Mouse (Mus musculus): ENCODE results near the gene Zfyve28. TPM values are rescaled to one million over a fixed set of nuclear protein-coding genes. Genes with fewer than 3 reads are reported as not detected.

Zfyve28 gene
- polyA plus RNA-seq, 1 experiment from 2014 or later = 2.6 TPM

GRCm38 (mm10) chr5:34232481-34233220 lies 55.6 kb downstream of the Zfyve28 start:
- Histone ChIP-seq H3K4me1 (ENCODE audit: control insufficient read depth, insufficient read depth, low read length) (no peaks in the 10 kb centered on the region), H3K36me3 (ENCODE audit: control insufficient read depth, insufficient read depth, low read length) (no peaks in the 10 kb centered on the region), H3K9me3 (ENCODE audit: control insufficient read depth, low read length) (no peaks in the 10 kb centered on the region), H3K4me2 (ENCODE audit: low read depth) (no peak overlapping the region), H3K27ac (ENCODE audit: low read depth, low read length) (no peak overlapping the region), H3K9ac (ENCODE audit: low read length) (no peak overlapping the region), H3K4me3 (ENCODE audit: low read depth, low read length) (no peak overlapping the region), H3K27me3 (ENCODE audit: control insufficient read depth, insufficient read depth, low read length) (no peaks in the 10 kb centered on the region)
- DNase-seq (ENCODE audit: low spot score) (no peak), ATAC-seq (ENCODE audit: insufficient read depth, low FRiP score, low TSS enrichment) (no peak)
- 81% methylated on average over 8 of the region's 8 CpGs for WGBS

GRCm38 (mm10) chr5:34231901-34232300 lies 56.3 kb downstream of the Zfyve28 start:
- Histone ChIP-seq H3K27ac (ENCODE audit: low read depth, low read length) (no peak overlapping the region), H3K4me2 (ENCODE audit: low read depth) (no peak overlapping the region), H3K4me3 (ENCODE audit: low read depth, low read length) (no peak overlapping the region), H3K36me3 (ENCODE audit: control insufficient read depth, insufficient read depth, low read length) (no peaks in the 10 kb centered on the region), H3K27me3 (ENCODE audit: control insufficient read depth, insufficient read depth, low read length) (no peaks in the 10 kb centered on the region), H3K9ac (ENCODE audit: low read length) (no peak overlapping the region), H3K9me3 (ENCODE audit: control insufficient read depth, low read length) (no peaks in the 10 kb centered on the region), H3K4me1 (ENCODE audit: control insufficient read depth, insufficient read depth, low read length) (no peaks in the 10 kb centered on the region)
- DNase-seq (ENCODE audit: low spot score) = no peak
- ATAC-seq (ENCODE audit: insufficient read depth, low FRiP score, low TSS enrichment) = no peak
- 95% methylated on average over 6 of the region's 6 CpGs for WGBS

GRCm38 (mm10) chr5:34230599-34231485 lies 57.4 kb downstream of the Zfyve28 start:
- Histone ChIP-seq H3K4me1 (ENCODE audit: control insufficient read depth, insufficient read depth, low read length) (no peaks in the 10 kb centered on the region), H3K4me3 (ENCODE audit: low read depth, low read length) (no peak overlapping the region), H3K27me3 (ENCODE audit: control insufficient read depth, insufficient read depth, low read length) (no peaks in the 10 kb centered on the region), H3K9me3 (ENCODE audit: control insufficient read depth, low read length) (no peaks in the 10 kb centered on the region), H3K4me2 (ENCODE audit: low read depth) (no peak overlapping the region), H3K27ac (ENCODE audit: low read depth, low read length) (no peak overlapping the region), H3K9ac (ENCODE audit: low read length) (no peak overlapping the region), H3K36me3 (ENCODE audit: control insufficient read depth, insufficient read depth, low read length) (no peaks in the 10 kb centered on the region)
- ATAC-seq (ENCODE audit: insufficient read depth, low FRiP score, low TSS enrichment) (no peak), DNase-seq (ENCODE audit: low spot score) (no peak)
- 90% methylated on average over 9 of the region's 9 CpGs for WGBS

GRCm38 (mm10) chr5:34229503-34229902 lies 58.7 kb downstream of the Zfyve28 start:
- ATAC-seq (ENCODE audit: insufficient read depth, low FRiP score, low TSS enrichment) (no peak), DNase-seq (ENCODE audit: low spot score) (no peak)
- Histone ChIP-seq H3K27ac (ENCODE audit: low read depth, low read length) (no peak overlapping the region), H3K27me3 (ENCODE audit: control insufficient read depth, insufficient read depth, low read length) (no peaks in the 10 kb centered on the region), H3K4me3 (ENCODE audit: low read depth, low read length) (no peak overlapping the region), H3K9ac (ENCODE audit: low read length) (no peak overlapping the region), H3K36me3 (ENCODE audit: control insufficient read depth, insufficient read depth, low read length) (no peaks in the 10 kb centered on the region), H3K4me1 (ENCODE audit: control insufficient read depth, insufficient read depth, low read length) (no peaks in the 10 kb centered on the region), H3K9me3 (ENCODE audit: control insufficient read depth, low read length) (no peaks in the 10 kb centered on the region), H3K4me2 (ENCODE audit: low read depth) (no peak overlapping the region)
- WGBS = 85% methylated on average over 5 of the region's 5 CpGs

DNA sequence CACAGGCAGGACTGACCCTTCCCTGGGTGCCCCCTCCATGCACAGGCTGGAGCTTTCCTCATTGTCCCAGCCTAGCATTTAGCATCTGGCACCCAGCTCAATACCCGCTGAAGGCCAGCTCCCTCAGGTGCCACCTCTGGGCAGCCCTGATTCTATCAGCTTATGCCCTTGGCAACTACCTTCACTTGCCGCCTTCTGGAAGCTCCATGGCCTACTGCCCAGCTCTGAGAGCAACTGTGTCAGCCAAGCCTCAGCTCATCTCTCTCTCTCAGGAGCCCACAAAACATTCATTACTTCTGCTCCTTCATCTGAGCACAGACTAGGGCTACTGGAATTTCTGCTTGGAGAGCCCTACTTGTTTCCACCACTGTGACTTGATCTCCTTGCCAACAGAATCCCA lies 62.7 kb downstream of the Zfyve28 start:
- Histone ChIP-seq H3K9me3 (ENCODE audit: control insufficient read depth, low read length) (no peaks in the 10 kb centered on the region), H3K4me1 (ENCODE audit: control insufficient read depth, insufficient read depth, low read length) (no peaks in the 10 kb centered on the region), H3K9ac (ENCODE audit: low read length) (no peak overlapping the region), H3K4me2 (ENCODE audit: low read depth) (no peak overlapping the region), H3K4me3 (ENCODE audit: low read depth, low read length) (no peak overlapping the region), H3K36me3 (ENCODE audit: control insufficient read depth, insufficient read depth, low read length) (no peaks in the 10 kb centered on the region), H3K27me3 (ENCODE audit: control insufficient read depth, insufficient read depth, low read length) (no peaks in the 10 kb centered on the region), H3K27ac (ENCODE audit: low read depth, low read length) (no peak overlapping the region)
- ATAC-seq (ENCODE audit: insufficient read depth, low FRiP score, low TSS enrichment) (no peak), DNase-seq (ENCODE audit: low spot score) (no peak)
- 91% methylated on average over 2 of the region's 2 CpGs for WGBS

GRCm38 (mm10) chr5:34224515-34224914 lies 63.7 kb downstream of the Zfyve28 start:
- WGBS = 87% methylated on average over 5 of the region's 5 CpGs
- DNase-seq (ENCODE audit: low spot score) (no peak), ATAC-seq (ENCODE audit: insufficient read depth, low FRiP score, low TSS enrichment) (no peak)
- Histone ChIP-seq H3K36me3 (ENCODE audit: control insufficient read depth, insufficient read depth, low read length) (no peaks in the 10 kb centered on the region), H3K27me3 (ENCODE audit: control insufficient read depth, insufficient read depth, low read length) (no peaks in the 10 kb centered on the region), H3K9me3 (ENCODE audit: control insufficient read depth, low read length) (no peaks in the 10 kb centered on the region), H3K4me3 (ENCODE audit: low read depth, low read length) (no peak overlapping the region), H3K4me1 (ENCODE audit: control insufficient read depth, insufficient read depth, low read length) (no peaks in the 10 kb centered on the region), H3K4me2 (ENCODE audit: low read depth) (no peak overlapping the region), H3K9ac (ENCODE audit: low read length) (no peak overlapping the region), H3K27ac (ENCODE audit: low read depth, low read length) (no peak overlapping the region)

- Histone ChIP-seq H3K4me2 (ENCODE audit: low read depth) (no peak overlapping the region), H3K4me3 (ENCODE audit: low read depth, low read length) (no peak overlapping the region), H3K4me1 (ENCODE audit: control insufficient read depth, insufficient read depth, low read length) (no peaks in the 10 kb centered on the region), H3K27me3 (ENCODE audit: control insufficient read depth, insufficient read depth, low read length) (no peaks in the 10 kb centered on the region), H3K36me3 (ENCODE audit: control insufficient read depth, insufficient read depth, low read length) (no peaks in the 10 kb centered on the region), H3K9me3 (ENCODE audit: control insufficient read depth, low read length) (no peaks in the 10 kb centered on the region), H3K9ac (ENCODE audit: low read length) (no peak overlapping the region), H3K27ac (ENCODE audit: low read depth, low read length) (no peak overlapping the region)
- WGBS = 85% methylated on average over 4 of the region's 4 CpGs
- no peak for DNase-seq (ENCODE audit: low spot score)
- no peak for ATAC-seq (ENCODE audit: insufficient read depth, low FRiP score, low TSS enrichment)
Observed at GRCm38 (mm10) chr5:34220001-34220400, 68.2 kb downstream of the Zfyve28 start.

DNA sequence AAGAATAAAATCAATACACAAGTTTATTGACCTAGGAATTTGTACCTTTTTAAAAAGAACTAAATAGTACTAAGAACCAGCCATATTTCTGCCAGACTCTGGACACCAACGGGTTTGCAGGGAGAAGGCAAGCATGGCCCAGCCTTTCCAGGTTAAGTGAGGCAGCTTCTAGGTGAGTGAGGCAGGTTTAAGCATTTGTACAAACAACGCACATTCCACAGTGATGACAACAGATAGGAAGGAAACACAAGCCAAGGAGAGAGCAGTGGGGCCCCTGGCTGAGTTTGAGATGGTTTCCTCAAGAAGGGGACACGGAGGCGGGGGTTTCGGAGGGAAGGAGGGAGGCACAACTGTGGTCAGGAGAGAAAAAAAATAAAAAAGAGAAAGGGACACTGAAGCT lies 69.6 kb downstream of the Zfyve28 start:
- DNase-seq (ENCODE audit: low spot score) (no peak), ATAC-seq (ENCODE audit: insufficient read depth, low FRiP score, low TSS enrichment) (no peak)
- no peak overlapping the region for H3K4me2 ChIP-seq (ENCODE audit: low read depth)
- H3K36me3 ChIP-seq (ENCODE audit: control insufficient read depth, insufficient read depth, low read length) = no peaks in the 10 kb centered on the region
- H3K9ac ChIP-seq (ENCODE audit: low read length) = no peak overlapping the region
- H3K27me3 ChIP-seq (ENCODE audit: control insufficient read depth, insufficient read depth, low read length) = no peaks in the 10 kb centered on the region
- H3K27ac ChIP-seq (ENCODE audit: low read depth, low read length) = no peak overlapping the region
- no peaks in the 10 kb centered on the region for H3K4me1 ChIP-seq (ENCODE audit: control insufficient read depth, insufficient read depth, low read length)
- no peaks in the 10 kb centered on the region for H3K9me3 ChIP-seq (ENCODE audit: control insufficient read depth, low read length)
- no peak overlapping the region for H3K4me3 ChIP-seq (ENCODE audit: low read depth, low read length)
- WGBS = 82% methylated on average over 5 of the region's 5 CpGs

DNA sequence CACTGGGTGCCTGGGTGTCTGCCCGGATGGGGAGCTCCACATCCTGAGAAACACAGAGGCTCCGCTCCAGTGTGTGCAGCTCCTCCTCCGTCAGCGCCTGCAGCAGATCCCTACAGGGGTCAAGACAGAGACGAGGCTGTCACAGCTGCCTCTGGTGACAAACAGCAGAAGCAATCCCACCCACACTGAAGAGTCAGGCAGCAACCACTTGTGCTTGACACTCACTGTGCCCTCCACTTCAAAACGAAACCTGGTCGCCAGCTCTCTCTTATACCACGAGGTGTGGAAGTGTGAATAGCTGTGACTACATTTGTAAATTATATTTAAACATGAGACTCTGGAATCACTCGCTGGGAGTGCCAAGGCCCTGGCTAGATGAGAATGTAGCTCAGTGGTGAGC lies 70.5 kb downstream of the Zfyve28 start:
- no peaks in the 10 kb centered on the region for H3K4me1 ChIP-seq (ENCODE audit: control insufficient read depth, insufficient read depth, low read length)
- no peak overlapping the region; the same call in 1 of the 2 replicates for H3K9ac ChIP-seq (ENCODE audit: low read length)
- no peak overlapping the region for H3K4me3 ChIP-seq (ENCODE audit: low read depth, low read length)
- WGBS = 68% methylated on average over 9 of the region's 9 CpGs
- no peak for ATAC-seq (ENCODE audit: insufficient read depth, low FRiP score, low TSS enrichment)
- no peak overlapping the region for H3K27ac ChIP-seq (ENCODE audit: low read depth, low read length)
- no peaks in the 10 kb centered on the region for H3K27me3 ChIP-seq (ENCODE audit: control insufficient read depth, insufficient read depth, low read length)
- DNase-seq (ENCODE audit: low spot score) = no peak
- no peaks in the 10 kb centered on the region for H3K36me3 ChIP-seq (ENCODE audit: control insufficient read depth, insufficient read depth, low read length)
- no peak overlapping the region for H3K4me2 ChIP-seq (ENCODE audit: low read depth)
- H3K9me3 ChIP-seq (ENCODE audit: control insufficient read depth, low read length) = no peaks in the 10 kb centered on the region
